Mouse (Mus musculus) lung, postnatal 0 days (tissue): ENCODE measurements around the gene Nr2f6.

Source experiments
- CTCF ChIP-seq: IDR thresholded peaks from 2 replicates; pipeline ENCODE4 v1.5.1; 2016; ENCODE audit warnings: antibody characterized with exemption, mild to moderate bottlenecking
- EP300 ChIP-seq: IDR thresholded peaks from 2 replicates; pipeline ENCODE4 v1.6.1; 2016; ENCODE audit warnings: antibody characterized with exemption, mild to moderate bottlenecking, control low read depth

DNA sequence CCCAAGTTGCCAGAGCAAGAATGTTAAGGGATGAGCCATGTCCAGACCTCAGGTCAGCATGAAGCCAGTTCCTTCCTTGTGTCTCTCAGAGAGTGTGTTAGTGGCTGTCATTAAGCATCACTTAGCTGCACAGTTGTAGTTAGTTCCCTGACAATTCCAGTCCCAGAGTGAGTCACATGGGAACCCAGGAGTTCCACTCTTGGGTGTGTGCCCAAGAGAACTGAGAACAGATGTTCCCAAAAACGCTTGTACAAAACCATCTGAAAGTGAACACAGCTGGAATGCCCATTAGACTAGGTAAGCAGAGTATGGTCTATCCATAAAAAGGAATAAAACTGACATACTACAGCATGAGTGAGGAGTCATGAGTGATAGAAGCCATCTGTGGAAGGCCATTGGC, 35.2 kb downstream of the Nr2f6 start:
- no peak for TF ChIP-seq CTCF
- no peak for TF ChIP-seq EP300
